Mouse (Mus musculus): ENCODE measurements at regions not wholly inside any gene's neighbourhood (a gene's known extent, or its start where the extent isn't known, plus 50 kb on each side); places are given as distances from the start of the nearest gene placed in this dataset.

DNA sequence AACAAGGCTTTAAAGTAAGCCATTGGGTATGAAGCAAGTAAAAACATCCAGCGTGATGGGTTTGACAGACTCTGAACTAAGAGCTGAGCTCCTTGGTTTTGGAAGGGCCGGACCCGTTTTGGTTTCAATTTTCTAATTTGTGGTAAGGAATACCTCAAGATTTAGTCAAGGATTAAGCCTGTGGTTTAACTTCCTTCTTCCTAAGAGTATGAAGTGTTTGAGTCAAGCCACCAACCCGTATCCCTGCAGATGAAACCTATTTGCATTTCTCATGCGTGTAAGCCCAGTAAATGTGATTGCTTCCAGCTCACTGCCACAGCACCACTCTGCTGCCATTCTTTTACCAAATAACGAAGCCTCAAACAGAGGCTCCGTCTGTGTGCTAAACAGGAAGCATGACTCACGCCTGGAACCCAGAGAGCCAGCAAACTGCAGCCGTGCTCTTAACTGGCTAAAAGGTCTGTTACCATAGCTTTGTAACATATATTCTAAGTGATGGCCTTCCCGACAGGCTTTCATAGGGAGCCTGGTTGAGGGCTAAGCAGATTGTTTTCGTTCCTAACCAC, 149.7 kb downstream of the Etv1 start:
- DNase-seq (ENCODE audit: low spot score): peak; percentile 81

DNA sequence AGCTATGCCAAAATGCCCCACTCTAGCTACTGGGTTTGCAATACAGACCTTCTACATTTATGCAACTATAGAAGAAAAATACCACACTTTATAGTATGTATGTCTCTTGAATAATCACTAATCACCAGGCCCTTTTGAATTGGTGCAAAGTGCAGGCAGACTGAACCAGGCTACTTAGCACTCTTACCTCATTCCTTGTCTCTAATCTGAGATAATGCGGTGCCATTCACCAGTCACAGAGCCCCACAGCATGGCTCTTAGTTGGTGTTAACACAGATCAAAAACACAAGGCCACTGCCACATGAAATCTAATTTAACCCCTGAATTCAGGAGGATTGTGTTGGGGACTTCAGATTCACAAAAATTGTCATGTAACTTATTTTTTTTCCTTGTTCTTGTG, 150.5 kb downstream of the Etv1 start:
- peak; percentile 27 for DNase-seq (ENCODE audit: low spot score)

DNA sequence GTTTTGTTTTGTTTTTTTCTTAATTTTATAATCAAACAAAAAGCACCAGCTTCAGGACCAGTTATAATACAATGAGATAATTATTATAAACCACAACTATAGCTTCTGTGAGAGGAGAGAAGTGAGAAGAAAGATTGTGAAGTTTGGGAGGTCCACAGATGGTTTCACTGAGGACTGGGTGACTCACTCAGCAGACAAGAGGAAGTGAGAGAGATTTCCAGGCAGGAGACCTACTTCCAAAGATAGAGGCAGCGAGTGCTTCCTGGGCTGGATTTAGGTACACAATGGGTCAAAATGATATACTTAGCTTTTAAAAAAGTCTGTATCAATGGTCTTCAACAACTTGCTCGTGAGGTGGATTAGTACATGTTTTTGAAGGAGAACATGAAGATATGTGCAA, 152.6 kb downstream of the Etv1 start:
- DNase-seq (ENCODE audit: low spot score): no peak

DNA sequence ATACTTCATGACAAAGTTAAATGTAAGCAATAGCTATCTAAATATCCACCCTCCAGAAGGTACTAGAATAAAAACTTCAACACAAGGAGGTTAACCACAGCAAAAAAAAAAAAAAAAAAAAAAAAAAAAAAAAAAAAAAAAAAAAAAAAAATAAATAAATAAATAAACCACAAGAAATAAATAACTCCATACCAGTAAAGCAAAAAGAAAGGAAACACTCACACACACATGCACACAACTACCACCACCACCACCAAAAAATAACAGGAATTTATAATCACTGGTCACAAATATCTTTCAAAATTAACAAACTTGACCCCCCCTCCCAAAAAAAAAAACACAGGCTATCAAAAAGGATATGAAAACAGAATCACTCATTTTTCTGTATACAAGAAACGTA, 180.4 kb downstream of the Etv1 start:
- DNase-seq (ENCODE audit: low spot score): no peak

DNA sequence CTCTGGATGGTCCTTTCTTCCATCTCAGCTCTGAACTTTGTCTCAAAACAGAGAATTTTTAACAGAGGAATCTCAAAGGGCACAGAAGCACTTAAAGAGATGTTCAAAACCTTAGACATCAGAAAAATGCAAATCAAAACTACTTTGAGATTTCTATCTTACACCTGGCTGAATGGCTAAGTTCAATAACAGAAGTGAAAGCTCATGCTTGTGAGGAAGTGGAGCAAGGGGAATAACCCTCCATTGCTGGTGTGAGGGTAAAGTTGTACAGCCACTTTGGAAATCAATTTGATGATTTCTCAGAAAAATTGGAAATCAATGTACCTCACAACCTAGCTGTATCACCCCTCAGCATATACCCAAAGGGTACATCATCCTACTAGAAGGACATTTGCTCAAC, 183.1 kb downstream of the Etv1 start:
- DNase-seq (ENCODE audit: low spot score): no peak

DNA sequence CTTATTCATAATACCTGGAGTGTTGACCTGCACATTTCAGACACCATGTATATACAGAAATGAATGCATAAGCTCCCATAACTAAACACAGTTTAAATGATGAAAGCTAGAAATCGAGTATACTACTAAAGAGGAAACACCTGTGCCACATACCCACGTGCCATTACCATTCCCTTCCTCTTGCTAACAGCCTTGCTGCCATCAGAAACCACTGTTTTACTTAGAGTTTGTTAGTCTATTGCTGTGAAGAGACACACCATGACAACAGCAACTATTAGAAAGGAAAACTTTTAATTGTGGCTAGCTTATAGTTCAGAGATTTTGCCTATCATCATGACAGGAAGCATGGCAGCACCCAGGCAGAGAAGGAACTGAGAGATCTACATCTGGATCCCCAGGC, 191.2 kb downstream of the Etv1 start:
- no peak for DNase-seq (ENCODE audit: low spot score)

DNA sequence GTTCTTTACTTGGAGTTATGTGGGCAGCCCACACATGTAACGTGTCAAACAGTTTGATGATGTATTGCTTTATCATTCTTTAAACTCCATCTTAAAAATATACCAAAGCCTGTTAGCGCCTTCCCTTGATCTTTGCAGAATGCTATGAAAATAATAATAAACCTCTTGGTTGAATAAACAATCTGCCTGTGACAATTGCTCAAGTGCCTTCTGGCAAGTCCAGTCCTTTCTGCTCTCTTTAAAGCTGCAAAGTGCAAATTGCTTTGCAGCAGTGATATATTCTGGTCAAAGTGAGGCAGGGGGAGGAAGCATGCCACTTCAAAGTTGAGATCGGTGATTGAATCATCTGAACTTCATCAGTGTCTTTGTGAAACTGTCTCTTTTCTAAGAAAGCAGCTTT, 193.0 kb downstream of the Etv1 start:
- no peak for DNase-seq (ENCODE audit: low spot score)

DNA sequence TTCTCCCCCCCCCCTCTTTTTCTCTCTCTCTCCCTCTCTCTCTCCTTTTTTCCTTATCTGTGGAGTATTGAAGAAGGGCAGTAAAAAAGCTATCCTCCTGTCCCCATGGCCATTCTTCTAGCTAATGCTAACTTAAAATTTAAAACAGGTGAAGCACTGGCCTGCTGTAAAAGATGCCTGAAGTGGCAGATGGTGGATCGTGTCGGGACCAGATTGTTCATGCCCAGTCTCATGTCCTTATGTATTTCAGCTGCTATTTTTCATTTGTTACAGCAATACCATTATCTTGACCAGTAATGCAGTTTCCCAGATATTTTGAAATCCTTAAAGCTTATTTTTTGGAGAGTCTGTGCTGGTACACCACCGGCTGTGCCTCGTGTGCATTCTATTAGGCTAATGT, 196.3 kb downstream of the Etv1 start:
- DNase-seq (ENCODE audit: low spot score): no peak

DNA sequence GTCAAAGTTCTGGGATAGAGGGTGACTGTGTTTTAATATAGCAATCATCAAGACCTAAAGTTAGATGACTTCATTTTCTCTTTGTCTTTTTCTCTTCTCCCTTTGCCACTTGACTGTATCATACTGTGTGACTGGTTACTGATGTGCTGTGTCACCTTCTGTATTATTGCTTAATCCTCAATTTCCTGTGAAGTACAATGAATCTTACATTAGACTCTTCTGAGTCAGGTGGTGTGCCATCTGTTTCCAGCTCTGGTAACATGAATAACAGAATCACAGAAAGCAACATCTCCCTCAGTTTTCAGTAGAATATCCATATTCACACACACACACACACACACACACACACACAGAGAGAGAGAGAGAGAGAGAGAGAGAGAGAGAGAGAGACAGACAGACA, 203.2 kb downstream of the Etv1 start:
- DNase-seq (ENCODE audit: low spot score): no peak

DNA sequence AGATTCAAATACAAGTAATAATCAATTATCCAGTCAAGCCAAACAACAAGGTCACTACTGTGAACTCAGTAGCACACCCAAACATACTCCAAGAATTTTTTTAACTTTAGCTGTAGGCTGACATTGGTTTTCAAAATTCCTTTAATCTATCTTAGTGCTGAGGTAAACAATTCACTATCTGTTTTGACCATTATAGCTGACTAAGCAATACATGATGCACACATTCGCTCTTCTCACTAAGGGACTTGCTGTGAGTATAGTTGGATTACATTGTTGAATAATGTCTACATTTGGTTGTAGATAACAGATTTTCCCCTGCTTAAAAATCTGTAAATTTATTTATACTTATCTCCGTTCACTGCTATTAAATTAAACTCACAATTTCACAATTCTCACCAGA, 206.7 kb downstream of the Etv1 start:
- no peak for DNase-seq (ENCODE audit: low spot score)

DNA sequence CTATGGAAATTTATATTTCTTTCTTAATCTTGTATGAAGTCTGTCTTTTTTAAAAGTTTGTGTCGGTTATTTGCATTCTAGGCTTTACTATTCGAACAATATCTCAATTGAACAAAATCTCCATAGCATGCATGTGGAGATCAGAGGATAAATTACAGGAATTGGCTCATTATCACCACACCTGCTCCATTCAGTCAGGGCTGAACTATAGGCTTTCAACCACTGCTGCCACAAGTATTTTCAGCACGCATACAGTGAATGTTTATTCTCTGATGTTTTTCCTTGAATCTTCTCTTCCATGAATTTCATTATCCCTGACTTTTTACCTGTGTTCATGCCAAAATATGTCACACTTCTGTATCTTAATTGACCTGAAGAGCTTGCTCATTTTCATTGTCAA, 207.2 kb downstream of the Etv1 start:
- no peak for DNase-seq (ENCODE audit: low spot score)

DNA sequence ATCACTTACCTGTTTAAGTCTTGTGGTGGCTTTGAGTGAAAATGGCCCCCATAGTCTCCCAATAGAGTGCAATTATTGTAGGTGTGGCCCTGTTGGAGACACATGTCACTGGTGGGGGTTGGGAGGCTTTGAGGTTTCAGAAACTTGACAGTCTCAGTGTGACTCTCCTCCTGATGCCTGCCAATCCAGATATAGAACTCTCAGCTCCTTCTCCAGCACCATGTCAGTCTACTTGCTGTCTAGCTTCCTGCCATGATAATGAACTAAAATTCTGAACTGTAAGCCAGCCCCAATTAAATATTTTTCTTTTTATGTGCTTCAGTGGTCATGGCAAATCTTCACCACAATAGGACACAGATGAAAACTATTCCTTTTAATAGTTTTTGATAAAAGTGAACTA, 208.1 kb downstream of the Etv1 start:
- no peak for DNase-seq (ENCODE audit: low spot score)

DNA sequence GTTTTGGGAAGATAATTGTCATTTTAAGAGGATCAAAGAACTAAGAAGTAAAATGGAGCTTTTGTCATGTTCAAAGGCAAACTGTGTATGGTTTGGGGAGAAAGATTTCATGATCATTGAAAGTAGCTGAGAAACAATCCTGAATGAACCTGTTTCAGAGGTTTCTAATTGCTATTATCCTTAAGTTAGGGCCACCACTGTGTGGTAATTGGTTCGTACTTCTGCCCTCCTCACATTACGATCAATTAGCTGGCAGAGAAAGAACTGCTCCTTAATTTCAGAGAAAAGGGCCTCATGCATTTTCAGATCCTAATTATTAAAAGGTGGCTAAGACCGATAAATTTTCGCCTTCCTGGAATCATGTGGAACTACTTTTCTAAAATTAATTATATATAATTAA, 208.6 kb downstream of the Etv1 start:
- no peak for DNase-seq (ENCODE audit: low spot score)

DNA sequence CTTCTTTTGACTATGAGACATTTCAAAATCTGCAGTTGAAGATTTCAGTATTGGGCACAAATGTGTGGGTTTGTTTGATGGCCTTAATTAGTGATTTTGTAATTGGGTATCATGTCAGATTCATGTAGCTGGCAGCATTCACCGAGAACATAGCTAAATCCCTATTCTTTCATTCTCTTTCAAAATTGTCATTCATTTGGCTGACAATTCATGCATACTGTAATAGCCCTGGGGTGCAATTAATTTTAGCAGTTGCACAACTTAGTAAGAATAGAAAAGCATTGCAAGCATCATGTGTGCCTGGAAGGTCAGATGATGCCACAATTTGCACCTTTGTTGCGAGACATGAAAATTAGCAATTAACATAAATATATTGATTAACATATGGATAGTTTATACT, 248.0 kb downstream of the Etv1 start:
- no peak for DNase-seq (ENCODE audit: low spot score)

DNA sequence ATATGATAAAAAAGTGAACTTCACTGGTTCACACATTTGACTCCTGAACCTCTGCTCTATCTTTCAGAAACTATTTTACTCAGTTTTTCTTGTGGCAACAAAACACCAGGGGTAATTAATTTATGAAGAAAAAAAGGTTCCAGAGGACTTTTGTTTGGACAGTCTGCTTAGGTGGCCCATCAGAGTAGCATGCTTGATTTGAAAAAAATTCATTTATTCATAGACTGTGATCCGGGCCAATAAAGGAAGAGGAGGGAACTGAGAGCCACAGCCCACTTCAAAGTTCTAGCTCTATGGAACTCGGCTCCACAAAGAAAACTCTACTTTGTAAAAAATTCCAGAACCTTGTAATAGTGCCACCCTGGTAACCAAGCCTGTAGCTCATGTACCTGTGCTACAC, 248.8 kb downstream of the Etv1 start:
- no peak for DNase-seq (ENCODE audit: low spot score)

DNA sequence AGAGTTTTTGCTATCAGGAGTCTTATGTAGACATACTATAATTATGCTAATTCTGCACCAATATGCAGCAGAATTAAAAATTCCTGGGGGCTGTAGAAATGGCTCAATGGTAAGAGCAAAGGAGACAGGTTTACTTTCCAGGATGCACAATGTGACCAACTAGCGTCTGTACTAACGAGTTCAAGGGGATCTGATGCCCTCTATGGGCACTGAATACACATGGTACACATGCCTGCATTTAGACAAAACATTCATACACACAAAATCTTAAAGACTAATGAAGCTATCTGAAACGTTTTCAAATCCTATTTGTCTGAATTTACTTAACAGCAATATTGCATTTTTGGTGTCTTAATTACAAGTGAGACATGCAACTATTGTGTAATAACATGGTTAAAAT, 254.8 kb downstream of the Etv1 start:
- DNase-seq (ENCODE audit: low spot score): no peak

DNA sequence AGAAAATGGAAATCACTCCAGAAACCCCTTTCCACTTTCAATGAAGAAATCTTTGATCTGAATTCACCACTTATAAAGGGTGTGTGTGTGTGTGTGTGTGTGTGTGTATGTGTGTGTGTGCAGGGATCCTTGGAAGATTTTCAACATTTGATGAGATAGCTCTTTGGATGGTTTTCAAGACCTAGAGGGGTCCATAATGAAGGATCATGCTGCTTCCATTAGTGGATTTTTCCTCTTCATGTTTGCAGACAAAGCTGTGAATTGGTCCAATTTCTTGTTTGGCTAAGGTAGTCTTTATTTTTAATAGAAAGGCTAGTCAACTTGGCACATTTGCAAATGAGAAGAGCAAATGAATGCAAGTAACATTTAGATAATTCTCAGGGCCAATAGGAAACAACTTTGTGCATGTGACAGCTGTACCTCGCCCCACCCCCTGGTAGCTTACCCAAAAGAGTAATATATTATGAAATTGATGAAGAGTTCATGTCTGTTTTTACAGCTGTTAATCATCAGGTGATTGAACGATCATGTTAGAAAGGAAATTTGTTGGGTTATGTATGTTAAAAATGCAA, 257.4 kb downstream of the Etv1 start:
- no peak for DNase-seq (ENCODE audit: low spot score)

DNA sequence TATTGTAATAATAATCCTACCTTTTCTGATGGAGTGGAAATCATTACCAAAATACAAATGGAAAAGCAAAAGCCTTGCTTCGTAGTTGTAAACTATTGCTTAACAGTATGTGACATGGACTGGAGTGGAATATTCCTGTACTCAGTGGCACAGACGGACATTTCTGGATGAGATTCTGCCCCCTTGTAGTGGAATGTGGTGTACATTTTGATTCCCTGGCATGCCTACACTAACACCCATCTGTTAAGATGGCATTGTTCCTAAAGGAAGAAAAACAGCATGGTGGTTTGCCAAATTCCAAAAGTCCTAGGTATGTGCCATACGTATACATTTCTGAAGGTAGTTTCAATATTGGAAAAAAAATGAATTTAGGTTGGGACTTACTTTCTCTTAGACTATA, 258.9 kb downstream of the Etv1 start:
- DNase-seq (ENCODE audit: low spot score): no peak

DNA sequence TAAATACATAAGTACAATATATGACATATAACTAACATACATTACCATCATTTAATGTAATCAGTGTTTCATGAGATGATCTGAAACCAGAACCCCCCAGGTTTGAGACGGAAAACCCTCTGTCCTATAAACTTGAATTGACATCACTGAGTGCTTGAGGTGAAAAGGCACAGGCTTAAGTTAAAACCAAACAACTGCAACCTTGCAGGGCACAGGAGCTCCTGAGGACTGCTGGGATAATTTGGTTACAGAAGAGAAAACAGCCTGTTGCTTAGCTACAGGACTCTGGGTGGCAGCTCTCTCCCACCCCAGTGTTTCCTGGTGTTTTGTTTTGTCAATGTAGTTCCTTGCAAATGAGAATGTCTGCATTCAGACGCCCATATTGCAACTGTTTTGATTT, 259.5 kb downstream of the Etv1 start:
- peak; percentile 27 for DNase-seq (ENCODE audit: low spot score)

DNA sequence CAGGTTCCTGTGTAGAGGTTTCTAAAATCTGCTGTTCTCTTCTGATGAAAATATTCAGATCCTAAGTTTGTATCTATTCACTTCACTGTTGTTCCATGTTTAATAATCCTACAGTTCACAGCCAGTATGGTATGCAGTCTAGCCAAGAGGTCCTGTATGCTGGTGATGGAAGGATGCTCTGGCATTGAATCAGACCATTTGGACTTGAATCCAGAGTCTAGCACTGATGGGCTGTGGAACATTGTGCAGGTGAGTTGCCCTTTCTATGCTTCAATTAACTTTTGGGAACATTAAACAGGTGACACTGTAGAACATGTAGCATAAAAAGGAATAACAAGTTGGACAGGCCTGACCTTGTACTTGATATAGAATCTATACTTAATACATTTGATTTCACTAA, 267.9 kb downstream of the Etv1 start:
- DNase-seq (ENCODE audit: low spot score): no peak

DNA sequence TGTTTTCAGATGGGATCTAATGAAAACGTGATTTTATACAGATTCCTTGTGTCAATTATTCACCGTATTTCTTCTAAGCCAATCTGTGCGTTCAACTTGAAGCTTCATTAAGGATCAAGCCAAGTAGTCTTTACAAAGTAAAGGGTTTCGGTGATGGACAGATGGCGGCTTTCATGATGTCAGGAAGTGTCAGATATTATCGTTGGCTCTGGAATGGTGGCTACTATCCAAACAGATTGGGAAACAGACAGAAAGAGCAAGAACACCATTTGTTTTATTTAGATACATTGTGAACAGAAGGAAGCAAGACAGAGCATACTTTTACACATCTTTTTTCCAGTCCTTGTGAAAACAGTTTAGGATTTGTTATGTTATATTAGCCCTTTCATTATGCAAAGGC, 269.3 kb downstream of the Etv1 start:
- DNase-seq (ENCODE audit: low spot score): no peak

DNA sequence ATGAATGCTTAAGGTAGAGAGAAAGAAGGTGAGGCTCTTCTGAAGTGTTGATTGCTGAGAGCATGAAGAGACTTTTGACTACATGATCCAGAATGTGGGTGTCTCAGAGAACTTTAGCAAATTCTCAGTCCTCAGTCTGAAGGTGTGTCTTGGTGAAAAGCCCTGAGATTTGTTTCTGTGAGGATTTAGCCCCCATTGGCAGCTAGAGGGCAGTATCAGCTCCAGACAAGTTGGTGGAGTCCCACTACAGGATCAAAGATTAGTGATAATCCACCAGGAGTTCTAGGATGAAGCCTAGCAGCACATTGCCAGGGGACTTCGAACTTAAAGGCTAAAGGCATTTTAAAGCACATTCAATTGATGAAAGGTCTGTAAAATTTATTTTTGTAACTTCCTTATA, 269.8 kb downstream of the Etv1 start:
- DNase-seq (ENCODE audit: low spot score): no peak

DNA sequence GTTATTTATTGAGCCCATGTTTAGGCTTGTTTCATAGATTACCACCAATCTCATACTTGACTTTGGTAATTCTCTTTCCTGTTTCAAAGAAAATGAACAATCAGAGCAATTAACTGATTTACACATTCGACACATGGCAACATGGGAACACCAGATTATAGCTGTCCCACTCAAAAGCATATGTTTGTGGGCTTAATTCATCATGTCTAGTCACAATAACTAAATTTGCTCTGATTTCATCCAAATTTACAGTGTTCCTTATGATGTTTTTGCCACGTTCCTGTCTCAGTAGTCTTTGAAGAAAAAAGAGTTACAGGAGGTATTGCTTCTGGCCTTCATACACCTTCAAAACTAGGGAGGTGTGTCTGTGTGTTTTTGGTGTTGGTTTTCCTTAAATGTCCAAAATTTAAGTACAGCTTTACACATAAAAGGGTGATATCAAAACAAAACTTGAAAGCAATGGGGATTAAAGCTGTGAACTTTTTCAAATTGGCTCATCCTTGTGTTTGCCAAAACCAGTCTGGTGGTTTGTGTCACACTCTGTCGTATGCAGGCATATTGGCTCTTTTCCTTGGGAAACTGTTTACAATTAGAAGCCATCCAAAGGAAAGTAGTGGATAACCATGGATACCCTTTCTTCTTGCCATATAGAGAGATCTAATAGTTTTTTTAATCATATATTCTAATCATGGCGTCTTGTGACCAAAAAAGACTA, 291.3 kb downstream of the Etv1 start:
- DNase-seq (ENCODE audit: low spot score): no peak
